Mouse (Mus musculus) v-Abl transformed pro-B cells (cell line): ENCODE results near the gene Rcvrn.

Experiments
- in situ Hi-C, 2 experiments: fragments of 400-800 bp; cut with MboI; formaldehyde crosslinking; loops; one replicate each; pipeline ENCODE4 v1.15.1; 2025; ENCODE audit not compliant: unreplicated experiment in 2 of 2

The Rcvrn gene

DNA sequence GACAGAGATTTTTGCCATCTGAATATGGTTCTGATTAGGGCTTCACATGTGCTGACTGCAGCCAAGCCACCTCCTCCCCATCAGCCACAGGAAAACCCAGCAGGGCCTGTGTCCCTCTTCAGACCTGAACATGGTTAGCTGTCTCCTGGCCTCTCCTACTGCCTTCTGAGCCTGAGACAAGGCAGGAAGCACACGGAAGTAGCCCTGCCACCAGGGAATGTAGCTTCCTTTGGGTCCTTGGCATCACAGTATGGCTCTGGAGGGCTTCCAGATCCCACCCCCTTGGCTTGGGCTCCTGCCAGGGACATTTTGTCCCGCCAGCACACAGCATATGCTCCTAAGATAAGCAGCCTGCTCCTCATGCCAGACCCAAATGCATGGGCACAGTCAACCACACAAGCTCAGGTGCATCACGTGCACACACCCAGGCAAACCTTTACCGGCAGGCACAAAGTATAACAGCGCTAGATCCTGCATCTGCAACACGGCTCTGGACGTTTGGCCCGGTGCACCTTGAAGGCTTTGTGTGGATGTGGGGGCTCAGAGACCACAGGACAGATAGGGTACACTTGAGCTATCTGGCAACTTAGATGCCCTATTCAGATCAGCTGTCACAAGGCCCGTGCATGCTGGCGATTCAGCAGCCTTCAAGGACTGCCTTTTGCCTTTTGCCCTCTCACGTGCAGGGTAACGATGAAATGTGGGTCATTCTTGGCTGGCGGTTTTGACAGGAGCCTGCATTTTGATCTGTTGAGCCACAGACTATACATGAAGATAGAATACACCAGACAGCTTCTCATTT is 27.4 kb upstream of the Rcvrn start:
- in situ Hi-C loops: loop anchor here (5.0 to 10.0 kb wide), 2 partner anchors 303 to 555 kb away; no protein-coding TSS in a partner anchor

DNA sequence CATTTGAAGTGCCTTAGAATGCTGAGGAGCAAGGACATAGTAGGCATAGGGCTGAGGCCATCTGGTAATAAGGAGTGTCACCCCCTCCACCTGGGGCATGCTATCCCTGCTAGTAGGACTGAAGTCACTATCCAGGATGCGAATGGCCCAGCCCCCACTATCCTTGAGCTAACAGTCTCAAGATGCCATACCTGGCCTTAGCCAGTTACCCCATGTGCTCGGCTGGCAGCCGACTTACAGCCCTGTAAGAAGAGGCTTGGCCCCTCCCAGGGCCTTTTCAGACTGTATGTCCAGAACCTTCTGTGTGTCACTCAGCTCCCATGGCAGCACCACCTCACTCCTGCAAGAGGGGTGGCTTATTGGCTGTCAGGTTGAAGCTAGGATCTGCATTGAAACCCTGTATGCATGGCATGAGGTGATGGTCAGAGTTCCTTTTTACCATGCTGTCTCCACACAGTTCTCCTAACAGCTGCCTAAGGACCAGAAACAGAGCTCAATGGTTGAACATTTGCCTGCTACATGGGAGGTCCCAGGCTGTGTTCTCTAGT is 26.6 kb upstream of the Rcvrn start:
- in situ Hi-C loops: loop anchor here (5.0 to 10.0 kb wide), 2 partner anchors 304 to 556 kb away; no protein-coding TSS in a partner anchor

DNA sequence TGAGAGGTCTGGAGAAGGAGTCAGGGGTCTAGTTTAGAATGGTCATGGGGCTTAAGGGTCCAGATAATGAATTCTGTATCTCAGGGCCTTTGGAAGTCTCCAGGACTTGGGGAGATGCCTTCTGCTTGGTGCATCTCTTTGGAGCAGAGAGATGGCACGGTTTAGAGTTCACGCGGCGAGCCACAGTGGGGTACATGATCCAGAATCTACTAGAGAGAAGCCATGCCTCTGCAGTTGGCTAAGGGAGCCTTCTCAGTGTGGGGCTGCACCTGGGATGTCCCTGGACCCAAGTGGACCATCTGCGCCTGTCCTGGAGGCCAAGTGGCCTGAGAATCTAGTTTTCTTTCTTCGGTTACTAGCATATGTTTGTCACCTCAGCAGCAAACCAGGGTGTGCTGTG is 25.1 kb upstream of the Rcvrn start:
- in situ Hi-C loops: loop anchor here in 1 of 2 experiments (10.0 kb wide), 1 partner anchor 555 kb away; no protein-coding TSS in a partner anchor

DNA sequence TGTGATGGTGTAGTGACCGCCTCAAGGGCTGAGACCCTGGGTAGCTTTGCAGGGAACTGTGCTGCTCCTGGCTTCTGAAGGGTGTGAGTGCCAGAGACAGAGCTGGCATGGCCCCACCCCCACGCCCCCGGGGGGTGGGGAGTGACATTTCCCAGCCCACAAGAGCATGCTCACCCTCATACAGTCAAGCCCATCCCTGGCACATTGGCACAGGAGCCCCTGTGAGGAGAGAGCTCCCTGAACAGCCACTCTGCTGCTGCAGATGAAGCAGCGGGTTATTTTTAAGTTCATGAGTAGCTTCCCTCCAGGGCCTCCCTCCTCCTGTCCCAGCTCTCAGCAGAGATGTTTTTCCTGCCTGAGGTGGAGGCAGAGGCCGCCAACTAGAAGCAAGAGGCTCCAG is 23.0 kb upstream of the Rcvrn start:
- in situ Hi-C loops: loop anchor here in 1 of 2 experiments (10.0 kb wide), 1 partner anchor 557 kb away; no protein-coding TSS in a partner anchor

DNA sequence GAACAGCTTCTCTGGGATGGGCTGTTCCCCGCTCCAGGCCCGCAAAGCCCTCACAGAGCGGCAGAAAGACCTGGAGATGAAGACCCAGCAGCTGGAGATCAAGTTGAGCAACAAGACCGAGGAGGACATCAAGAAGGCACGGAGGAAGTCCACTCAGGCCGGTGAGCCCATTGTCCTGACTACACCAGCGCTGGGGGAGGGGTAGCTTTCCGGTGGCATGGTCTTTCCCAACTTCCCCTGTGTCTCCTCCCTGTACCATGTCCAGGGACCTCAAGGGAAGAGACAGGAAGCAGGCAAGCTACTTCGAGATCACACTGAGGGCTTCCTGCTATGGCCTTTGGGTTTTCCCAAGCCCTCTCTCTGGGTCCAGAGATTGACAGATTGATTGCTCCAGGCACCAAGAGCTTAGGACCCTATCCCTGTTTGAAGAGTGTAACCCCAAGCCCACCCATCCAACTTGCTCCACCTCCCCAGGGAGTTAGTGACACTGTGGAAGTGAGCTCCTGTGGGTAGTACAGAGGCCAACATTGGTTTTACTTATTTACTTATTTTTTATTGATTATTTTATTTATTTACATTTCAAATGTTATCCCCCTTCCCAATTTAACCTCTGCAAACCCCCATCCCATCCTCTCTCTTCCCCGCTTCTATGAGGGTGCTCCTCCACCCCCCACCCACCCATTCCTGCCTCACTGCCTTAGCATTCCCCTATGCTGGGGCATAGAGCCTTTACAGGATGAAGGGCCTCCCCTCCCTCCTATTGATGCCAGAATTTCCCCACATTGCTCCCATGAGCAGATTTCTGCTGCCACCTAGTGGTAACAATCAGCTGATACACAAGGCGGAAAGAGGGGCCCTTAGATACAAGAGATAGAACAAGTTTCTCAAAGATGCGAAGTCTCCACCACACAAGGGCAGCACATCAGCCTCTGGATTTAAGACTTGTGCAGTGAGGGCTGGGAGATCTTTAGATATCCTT is 19.3 kb upstream of the Rcvrn start:
- in situ Hi-C loops: loop anchor here in 1 of 2 experiments (10.0 kb wide), 1 partner anchor 561 kb away; no protein-coding TSS in a partner anchor

DNA sequence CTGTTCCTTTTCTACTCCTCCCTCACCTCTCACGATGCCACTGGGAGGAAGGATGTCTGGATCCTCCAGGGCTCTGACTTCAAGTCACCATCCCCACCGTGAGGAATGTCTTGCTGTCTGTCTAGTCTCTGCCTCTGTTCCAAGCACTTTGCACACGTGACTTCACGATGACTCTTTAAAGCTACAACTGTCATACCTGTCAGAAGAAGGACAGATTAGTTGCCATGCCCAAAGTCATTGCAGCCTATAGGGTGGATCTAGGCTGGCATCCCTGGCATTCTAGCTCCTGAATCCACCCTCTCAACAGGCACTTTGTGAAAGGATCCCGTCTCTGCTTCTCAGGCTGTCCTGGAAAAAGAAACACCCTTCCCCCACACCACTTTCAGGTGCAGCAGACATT is 15.8 kb upstream of the Rcvrn start:
- in situ Hi-C loops: loop anchor here in 1 of 2 experiments (10.0 kb wide), 1 partner anchor 564 kb away; no protein-coding TSS in a partner anchor

DNA sequence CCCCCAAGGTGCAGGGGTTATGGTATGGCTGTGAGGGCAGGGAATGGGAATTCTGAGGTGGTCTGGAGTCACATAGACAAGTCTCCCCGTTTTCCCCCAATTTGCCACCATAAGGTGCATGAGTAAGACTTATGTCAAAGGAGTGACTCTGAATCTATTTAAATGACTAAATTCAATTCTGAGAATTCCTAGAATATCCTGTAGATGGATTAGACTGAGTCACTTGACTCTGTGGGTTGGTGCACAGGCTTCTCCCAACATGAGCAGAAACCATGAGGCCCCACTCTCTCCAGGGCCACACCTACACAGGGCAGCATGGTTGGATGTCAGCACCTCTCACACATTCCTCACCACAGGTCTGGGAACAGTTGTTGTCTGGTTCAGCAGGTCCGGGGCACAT is 15.2 kb upstream of the Rcvrn start:
- in situ Hi-C loops: loop anchor here in 1 of 2 experiments (10.0 kb wide), 1 partner anchor 565 kb away; no protein-coding TSS in a partner anchor

DNA sequence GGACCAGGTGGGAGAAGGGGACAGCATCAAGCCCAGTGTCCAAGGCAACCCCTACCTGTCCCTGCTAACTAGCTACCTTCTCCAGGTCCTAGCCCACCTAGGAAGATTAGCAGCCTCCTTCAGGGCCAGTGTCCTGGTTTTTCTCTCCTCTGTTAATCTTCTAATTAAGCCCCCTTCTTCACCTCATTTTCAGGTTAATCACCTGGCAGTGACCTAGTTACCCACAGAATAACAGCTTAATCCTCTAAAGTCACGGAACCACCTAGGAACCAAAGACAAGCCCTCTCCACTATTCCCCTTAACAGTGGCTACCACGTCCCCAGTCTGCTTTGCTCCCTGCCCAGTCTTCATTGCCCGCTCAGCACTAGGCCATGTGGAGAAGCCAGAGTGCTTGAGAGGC is 13.3 kb upstream of the Rcvrn start:
- in situ Hi-C loops: no loop called here

DNA sequence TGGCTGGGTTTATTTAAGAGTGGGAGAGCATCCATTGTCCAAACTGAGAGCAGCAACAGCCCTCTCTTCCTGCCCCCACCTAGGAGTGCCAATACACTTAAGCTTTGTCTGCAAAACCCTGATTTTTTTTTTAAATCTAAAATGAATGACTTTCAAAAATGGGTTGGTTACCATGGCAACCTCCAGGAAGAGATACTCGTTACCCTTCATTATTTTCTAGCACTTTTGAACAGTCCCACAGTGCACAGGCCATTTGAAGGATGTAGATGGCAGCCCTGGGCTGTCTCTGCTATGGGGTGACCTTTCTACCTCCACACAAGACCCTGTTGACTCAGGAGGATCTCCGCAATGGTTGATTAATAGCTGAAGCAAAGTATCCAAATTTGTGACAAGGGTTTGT is 9.0 kb upstream of the Rcvrn start:
- in situ Hi-C loops: no loop called here

DNA sequence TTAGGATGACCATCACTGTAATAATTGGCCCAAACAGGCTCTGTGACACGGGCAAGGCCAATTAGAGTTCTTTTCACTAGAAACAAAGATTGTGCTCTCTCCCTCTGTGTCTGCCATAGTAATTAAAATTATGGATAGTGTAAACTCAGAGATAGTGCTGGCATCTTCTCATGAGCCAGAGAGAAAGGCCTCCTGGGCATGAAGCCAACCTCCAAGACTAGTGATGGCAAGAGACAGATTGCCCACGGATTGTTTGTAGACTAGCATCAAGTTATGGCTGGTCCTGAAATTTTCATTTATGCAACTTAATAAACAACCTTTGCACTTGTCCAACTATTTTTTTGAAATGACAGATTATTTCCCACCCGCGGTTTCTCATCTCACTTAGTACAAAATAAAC is 17.9 kb downstream of the Rcvrn start:
- in situ Hi-C loops: no loop called here

DNA sequence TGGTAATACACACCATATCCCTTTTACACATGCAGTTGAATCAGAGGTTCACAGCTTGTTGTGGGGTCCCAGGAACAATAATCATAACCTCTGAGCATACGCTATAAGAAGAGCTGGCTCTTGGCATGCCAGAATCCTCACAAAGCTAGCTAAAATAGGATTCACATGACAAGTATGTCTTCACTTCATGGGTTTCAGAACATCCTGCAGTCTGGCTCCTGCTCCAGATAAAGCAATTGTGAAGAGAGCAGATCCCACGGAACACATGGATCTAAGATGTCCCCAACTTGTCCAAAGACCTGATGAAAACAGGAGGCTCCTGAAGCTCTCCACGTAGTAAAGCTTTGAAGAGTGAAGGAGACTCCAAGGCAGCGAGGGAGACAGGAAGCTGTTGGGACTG is 20.3 kb downstream of the Rcvrn start:
- in situ Hi-C loops: no loop called here

DNA sequence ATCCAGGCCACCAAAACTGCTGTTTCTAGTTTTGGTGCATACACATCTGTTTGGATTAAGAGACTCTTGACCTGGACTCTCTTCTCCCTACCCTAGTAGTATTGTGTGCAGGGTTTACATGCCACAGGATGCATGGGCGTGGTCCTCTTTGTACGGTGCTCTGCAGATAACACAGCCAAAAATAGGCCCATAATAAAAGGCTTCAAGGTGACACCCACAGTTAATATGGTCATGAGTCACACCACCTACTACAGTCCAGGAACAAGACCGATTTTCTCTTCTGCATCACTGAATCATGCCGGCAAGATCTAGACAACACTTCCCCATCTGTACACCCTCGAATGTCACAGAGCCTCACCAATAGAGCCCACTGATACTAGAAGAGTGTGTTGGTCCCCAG is 26.4 kb downstream of the Rcvrn start:
- in situ Hi-C loops: no loop called here

DNA sequence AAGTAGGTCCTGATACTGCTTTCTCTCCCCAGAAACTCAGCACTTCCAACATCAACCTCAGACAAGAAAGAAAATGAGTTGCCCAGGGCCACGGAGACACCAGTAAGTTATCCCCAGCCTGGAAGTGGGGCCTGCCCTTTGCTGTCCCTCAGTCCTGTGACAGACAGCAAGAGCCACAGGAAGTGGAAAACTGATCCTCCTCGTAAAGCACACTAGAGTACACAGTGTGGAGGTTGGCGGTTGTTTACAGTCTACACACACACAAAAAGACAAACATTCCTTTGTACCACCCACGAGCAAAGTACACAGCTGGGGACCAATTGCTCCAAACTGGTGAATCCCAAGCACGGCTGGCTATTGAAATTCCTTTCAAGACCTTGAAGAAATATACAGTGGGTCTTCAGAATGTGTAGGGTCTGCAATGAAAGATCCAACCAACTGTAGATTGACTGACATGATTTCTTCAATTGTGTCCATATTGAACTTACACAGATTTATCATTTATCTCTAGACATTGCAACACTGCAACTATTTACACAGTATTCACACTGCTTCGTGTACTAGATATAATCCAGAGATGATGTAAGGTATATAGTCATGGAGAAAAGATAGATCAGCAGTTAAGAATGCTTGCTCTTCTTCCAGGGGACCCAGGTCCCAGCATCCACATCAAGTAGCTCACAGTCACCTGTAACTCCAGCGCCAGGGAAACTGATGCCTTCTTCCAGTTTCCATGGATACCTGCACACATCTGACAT is 27.5 kb downstream of the Rcvrn start:
- in situ Hi-C loops: no loop called here

DNA sequence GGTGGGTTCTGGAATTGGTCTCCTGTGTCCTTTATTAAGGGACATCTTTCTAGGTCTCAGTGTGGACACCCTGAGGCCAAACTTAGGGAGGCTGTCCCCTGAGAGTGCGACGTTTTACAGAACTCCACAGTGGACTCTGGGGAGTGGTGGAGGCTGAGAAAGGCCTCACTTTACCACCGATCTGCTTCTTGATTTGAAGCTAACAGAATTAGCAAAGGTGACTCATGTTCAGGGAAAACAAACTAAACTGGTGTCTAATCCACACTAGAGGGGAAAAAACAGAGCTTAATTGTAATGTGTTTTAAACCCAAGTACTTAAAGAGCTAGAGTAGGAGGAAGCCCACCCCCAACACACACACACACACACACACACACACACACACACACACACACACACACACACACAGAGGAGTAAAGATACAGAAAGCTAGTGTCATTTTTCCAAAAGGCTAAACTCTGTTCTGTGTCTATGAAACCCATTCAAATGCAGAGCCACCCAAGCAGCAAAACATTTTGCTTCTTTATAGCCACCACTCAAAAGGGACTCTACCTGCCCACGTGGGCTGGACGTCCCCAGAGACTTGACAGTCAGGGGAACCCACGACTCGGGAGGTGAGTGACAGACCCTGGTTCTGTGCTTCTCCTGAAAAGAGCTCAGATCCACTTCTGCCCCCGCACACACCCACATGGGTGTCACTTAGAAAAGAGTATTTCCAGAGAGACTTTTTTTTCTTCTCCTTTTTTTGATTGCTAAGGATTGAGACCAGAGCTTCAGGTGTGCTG is 28.3 kb downstream of the Rcvrn start:
- in situ Hi-C loops: no loop called here

DNA sequence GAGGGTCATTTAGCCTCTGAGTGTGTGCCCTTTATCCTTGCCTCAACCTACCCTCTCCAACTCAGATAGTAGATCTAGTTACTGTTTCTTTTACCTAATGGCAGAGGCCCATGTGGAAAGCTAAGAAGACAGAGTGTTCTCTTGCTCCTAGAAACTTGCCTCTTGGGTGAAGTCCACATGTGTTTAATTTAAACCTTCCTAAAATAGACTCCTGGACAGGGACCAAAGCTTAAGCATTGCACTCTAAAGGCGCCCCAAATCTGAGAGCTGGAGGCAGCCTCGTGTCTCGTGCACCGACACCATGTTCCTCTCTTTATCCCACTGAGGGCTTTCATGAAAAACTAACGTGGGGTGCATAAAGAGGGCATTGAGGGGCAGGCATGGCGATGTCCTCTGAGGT is 32.0 kb downstream of the Rcvrn start:
- in situ Hi-C loops: no loop called here

DNA sequence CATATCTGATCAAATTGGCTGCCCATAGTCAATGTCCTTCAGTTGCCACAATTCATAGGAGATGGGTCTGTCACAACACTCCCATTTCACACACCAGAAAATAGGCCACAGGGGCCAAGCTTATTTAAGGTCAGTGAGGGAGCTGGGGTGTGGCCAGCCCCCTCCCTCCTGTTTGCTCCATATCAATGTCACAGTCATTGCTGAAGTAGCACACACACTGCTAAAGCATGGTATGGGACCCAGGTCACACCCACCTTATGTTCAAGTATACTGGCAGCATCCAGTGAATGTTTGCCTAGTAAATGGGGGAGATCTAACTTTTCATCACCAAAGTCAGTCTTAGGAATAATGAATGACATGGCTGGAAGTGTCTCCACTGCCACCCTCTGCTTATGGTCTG is 33.6 kb downstream of the Rcvrn start:
- in situ Hi-C loops: no loop called here

DNA sequence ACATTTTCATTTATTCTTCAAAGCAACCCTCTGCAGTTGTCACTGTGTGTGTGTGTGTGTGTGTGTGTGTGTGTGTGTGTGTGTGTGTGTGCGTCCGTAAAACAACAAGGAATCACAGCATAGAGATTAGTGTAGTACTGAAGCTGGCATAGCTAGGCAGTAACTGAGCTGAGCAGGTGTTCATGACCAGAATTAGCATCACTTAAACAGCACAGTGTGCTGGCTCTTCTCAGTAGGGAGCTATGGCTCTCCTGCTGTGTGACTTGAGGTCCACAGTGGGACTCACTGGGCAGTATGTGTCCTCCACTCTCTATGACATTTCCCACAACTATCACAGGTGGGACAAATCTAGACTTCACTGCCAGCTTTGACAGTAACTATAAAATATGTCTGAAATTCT is 35.9 kb downstream of the Rcvrn start:
- in situ Hi-C loops: no loop called here

DNA sequence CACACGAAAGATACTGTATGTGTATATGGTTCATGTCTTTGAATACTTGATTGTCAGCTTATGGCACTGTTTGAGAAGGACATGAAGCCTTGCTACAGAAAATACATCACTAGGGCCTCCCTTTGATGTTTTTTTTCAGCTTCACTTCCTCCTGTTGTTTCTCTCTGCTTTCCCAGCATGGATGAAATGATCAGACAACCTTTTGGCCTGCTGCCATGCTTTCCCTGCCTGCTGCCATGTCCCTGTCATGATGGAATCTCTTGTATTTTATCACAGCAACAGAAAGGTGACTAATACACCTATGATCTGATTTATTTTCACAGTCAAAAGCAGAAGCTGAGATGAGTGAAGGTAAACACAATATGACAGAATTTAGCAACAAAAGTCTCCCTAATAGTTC is 38.6 kb downstream of the Rcvrn start:
- in situ Hi-C loops: no loop called here

DNA sequence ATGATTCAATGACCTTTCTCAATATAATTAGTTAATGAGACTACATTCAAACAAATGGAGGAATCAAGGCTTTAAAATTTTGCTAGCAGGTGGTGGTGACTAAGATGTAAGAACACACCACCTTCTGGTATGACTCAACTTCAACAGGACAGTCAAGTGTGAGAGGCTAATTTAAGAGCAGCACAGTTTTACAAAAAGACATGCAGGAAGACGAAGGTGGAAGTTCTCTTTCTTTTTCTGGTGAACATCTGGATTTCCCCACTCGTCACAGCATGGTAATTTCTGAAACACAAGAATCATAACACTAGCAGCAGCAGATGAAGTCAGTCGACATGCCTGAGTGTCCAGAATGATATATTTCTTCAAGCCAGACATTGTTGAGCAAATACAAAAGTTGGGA is 39.5 kb downstream of the Rcvrn start:
- in situ Hi-C loops: no loop called here
